Mouse (Mus musculus): Measurements from ENCODE around the gene Nfia.

Gene Nfia

GRCm38 (mm10) chr4:97816001-97816400 lies 43.5 kb downstream of the Nfia start:
- DNase-seq (ENCODE audit: low read depth) = no peak

DNA sequence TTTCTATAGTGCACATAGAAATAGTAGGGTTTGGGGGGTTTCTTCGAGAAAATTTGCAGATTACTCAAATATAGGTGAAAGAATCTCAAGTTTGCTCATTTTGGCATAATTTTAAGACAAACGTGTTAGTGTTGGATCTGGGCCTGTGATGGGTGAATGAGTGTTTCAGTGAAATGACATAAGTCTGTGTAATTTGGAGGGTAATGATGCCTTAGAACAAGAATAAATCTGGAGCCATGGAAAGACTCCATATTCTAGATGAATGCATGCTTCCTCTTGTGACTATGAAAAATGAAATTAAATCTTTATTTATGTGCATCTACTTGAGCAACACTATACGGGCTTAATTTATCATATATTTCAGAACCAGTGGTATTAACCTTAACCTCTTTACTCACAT lies 44.2 kb downstream of the Nfia start:
- DNase-seq (ENCODE audit: low read depth) = no peak

GRCm38 (mm10) chr4:97817741-97818140 lies 45.2 kb downstream of the Nfia start:
- no peak for DNase-seq (ENCODE audit: low read depth)

DNA sequence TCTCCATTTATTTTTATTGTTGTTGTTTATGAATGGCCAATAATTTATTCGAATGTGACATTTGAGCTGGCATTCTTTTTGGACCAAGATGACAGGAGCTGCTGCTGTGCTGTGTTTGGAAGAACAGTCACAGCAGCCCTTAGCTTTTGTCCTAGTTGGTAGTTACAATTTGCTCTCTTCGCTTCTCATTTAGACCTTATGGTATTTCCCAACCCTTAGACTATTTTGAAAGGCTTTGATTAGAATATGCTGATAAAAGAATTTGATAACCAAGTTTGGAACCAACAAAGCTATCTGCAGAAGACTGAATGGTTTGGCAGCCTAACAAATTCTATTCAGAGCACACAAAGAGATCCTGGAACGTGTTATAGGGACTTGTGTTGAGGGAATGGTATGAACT lies 46.0 kb downstream of the Nfia start:
- no peak for DNase-seq (ENCODE audit: low read depth)

GRCm38 (mm10) chr4:97819101-97819500 lies 46.6 kb downstream of the Nfia start:
- DNase-seq (ENCODE audit: low read depth) = no peak

DNA sequence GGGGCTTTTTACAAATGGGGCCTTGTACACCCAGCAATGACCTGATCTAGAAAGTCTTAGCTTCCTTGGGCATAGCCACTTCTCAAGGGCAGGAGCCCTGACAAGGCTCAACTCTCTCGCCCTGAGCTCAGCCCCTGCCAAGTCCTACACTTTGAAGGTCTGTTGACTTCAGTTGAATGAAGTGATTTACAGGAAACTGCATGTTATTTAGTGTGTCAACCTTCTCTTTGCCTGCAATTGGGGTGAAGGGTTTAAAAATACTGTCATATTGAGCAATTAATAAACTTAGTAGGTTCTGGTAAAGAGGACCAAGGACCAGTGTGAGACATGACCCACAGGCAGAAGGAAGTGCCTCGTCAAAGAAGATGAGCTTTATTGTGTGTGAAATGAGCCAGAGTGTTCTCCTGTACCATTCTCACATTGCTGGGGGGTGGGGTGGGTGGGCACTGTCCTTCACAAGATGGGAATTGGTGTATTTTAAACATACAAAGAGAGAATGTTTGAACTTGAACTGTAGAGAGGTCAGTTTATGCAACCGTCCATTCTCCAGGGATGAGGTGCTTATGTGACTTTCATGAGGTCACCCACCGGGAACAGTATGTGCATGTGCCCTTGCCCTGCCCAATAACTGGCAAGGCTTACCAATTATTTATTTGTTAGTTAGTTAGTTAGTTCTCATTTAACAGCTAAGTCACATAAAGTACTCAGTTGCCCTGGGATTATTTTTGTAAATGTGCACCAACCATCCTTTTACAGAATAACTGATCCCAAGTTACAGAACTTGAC lies 48.1 kb downstream of the Nfia start:
- no peak for DNase-seq (ENCODE audit: low read depth)

- DNase-seq (ENCODE audit: low read depth) = no peak
Observed at GRCm38 (mm10) chr4:97821556-97822251, 49.2 kb downstream of the Nfia start.

GRCm38 (mm10) chr4:97823512-97823911 lies 51.0 kb downstream of the Nfia start:
- no peak for DNase-seq (ENCODE audit: low read depth)

GRCm38 (mm10) chr4:97824451-97824850 lies 51.9 kb downstream of the Nfia start:
- DNase-seq (ENCODE audit: low read depth) = no peak

DNA sequence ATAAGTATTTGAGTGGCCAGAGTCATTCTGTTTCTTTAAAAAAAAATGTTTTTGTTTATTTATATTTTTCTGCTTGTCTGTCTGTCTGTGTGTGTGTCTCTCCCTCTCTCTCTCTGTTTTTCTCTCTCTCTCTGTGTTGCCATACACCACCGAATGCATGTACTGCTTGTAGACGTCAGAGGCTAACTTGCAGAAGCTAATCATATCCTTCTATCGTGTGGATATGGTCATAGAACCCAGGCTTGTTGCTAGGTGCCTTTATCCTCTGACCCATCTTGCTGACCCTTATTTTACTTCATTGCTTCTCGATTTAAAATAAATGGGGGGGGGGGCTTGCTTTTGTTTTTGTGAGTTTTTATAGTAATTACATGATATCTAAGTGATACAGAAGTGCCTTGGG lies 52.9 kb downstream of the Nfia start:
- no peak for DNase-seq (ENCODE audit: low read depth)

GRCm38 (mm10) chr4:97825841-97826240 lies 53.3 kb downstream of the Nfia start:
- DNase-seq (ENCODE audit: low read depth) = no peak

GRCm38 (mm10) chr4:97827115-97827514 lies 54.6 kb downstream of the Nfia start:
- DNase-seq (ENCODE audit: low read depth) = no peak

GRCm38 (mm10) chr4:97828579-97828978 lies 56.0 kb downstream of the Nfia start:
- DNase-seq (ENCODE audit: low read depth) = no peak

DNA sequence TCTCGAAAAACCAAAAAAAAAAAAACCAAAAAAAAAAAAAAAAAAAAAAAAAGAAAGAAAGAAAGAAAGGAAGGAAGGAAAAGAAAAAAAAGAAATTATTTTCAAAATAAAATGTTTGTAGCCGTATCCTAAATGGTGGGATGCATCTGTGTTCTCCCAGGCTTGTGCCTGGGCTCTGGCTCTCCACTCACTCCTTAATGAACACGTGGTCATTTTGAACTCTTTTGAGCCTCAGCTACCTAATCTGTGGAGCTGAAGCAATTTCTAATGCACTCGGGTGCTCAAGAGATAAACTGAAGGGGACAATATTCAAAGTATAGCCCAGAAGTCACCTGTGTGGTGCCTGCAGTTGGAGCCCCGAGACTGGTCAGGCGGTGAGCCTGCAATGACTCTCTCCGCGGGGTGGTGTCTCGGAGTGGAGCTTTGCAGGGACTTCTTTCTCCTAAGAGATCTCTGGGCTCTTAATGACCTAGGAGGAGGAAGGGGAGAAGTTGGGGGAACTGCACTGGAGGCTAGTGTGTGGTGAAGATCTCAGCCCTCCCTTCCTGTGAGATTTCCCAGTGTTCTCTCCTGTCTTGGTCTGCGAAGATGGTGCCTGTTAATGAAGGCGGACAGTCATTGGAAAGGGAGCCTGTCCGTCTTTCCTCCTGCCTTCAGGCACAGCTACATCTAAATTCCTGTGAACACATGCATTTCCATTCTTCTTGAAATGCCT lies 57.0 kb downstream of the Nfia start:
- DNase-seq (ENCODE audit: low read depth) = no peak

DNA sequence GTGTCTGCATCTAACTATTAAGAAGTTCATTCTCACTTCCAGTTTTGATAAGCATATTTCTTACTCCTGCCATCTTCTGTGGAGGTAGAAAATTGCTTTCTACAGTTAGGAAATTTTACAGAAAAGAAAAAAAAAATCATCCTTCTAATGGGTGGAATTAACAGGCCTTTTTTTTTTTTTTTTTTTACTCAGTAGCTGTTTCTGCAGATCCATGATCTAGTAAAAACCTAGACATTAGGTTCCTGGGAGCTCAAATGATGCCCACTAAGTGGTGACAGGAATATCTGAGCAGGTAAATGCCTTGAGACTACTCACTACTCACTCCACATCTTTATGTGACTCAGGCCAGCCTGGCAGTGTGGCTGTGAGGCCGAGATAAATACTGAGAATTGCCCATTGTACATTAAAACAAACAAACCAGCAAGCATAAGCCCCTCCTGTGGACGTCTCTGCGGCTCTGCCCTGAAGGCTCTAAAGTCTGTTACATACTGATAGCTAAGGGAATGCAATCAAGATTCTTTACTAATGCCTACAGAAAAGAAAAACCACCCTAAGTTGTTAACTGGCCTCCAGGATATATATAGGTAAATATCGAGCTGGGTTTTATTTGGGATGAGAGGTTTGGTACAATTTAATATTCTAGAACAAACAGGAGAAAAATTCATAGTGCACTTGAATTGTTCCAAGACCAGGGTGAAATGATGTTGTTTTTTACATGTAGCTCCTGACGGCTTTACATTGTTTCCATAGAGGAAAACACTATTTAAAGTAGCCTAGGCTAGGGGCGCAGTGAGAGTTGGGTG lies 57.7 kb downstream of the Nfia start:
- no peak for DNase-seq (ENCODE audit: low read depth)

DNA sequence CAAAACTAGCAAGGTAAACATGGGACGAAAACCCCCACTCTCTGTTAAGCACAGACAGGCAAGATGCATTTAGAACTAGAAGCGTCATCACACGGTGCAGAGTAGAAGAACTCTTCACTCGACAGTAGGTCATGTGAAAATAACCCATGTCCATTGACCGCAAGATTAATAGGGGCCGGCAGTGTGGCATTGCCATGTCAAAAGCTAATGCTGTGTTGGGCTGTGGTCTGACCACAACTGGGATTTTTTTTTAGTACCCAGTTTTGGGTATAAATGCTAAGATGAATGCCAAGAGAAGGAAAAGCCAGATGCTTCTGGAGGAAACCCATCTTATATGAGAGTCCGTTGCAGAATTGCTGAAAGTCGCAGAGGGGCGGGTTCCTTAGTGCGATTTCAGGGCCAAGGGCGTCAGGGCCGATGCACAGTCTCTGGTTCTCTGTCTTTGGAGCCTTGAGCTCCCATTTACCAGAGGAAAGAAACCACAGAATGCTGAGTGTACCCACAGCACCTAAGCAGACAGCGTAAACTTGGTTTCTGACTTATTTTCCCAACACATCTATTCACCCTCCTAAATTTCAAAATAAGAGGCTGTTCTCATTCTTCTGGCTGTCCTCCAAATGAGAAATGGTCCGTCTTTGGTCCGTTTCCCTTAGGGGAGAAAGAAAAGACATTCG lies 58.5 kb downstream of the Nfia start:
- DNase-seq (ENCODE audit: low read depth) = no peak

GRCm38 (mm10) chr4:97831611-97832278 lies 59.2 kb downstream of the Nfia start:
- DNase-seq (ENCODE audit: low read depth) = no peak

DNA sequence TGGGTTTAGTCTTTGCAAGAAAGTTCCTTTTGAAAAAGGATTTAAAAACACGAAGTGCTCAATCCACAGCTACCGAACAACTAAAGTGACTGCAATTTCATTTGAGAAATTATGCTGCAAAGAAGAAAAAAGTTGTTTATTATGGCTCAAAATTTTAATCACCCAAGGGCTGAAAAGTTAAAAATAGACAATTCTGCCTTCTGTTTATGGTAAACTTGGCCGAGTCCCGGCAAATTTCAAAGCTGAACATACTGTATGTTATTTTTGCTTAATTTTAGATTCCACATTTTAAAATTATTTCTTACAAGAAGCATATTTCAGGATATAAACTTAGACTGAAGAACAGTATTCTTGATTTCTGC lies 59.7 kb downstream of the Nfia start:
- no peak for DNase-seq (ENCODE audit: low read depth)

DNA sequence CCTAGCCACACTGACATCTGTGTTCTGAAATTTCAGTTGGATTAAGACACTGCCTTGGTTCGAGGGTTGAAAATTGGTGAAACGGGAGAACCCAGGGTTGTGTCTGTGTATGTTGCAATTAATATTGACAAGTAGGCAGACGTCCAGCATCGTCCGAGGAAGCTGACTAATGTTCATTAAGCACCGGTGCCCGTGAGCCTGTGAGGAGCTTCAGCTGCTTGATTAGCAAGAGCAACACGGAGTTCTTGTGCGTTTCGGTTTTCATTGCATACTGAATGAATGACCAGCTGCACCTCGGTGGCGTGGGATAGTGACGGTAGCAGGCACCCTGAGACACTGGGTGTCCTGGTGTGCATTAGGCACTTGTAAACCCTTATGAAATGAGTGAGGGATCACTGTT lies 64.3 kb downstream of the Nfia start:
- no peak for DNase-seq (ENCODE audit: low read depth)

- no peak for DNase-seq (ENCODE audit: low read depth)
Observed at GRCm38 (mm10) chr4:97837724-97838123, 65.2 kb downstream of the Nfia start.

- no peak for DNase-seq (ENCODE audit: low read depth)
Observed at GRCm38 (mm10) chr4:97838651-97839050, 66.1 kb downstream of the Nfia start.

Data from fibroblast of lung, adult 2 months (primary cell).